Mouse (Mus musculus) small intestine, adult 2 months (tissue): Measurements from ENCODE around the gene Maml3. TPM values are rescaled to one million over a fixed set of nuclear protein-coding genes. Genes with fewer than 3 reads are reported as not detected.

Source experiments
- H3K27ac ChIP-seq: fragments of 200-500 bp; 2 replicates; pipeline ENCODE4 v1.5.1; 2012; ENCODE audit warnings: low read depth, low read length, control low read depth, inconsistent platforms; ENCODE audit not compliant: insufficient read depth
- H3K27me3 ChIP-seq: fragments of 200-500 bp; 2 replicates; pipeline ENCODE4 v1.6.1; 2012; ENCODE audit warnings: mild to moderate bottlenecking, moderate library complexity, low read length, inconsistent platforms; ENCODE audit not compliant: control insufficient read depth, insufficient read depth
- H3K36me3 ChIP-seq: fragments of 200-500 bp; 2 replicates; pipeline ENCODE4 v1.6.1; 2012; ENCODE audit warnings: mild to moderate bottlenecking, low read length, control low read depth, inconsistent platforms; ENCODE audit not compliant: control insufficient read depth, insufficient read depth
- H3K4me1 ChIP-seq: fragments of 200-500 bp; 2 replicates; pipeline ENCODE4 v1.6.1; 2012; ENCODE audit warnings: low read length, inconsistent platforms, mixed read lengths; ENCODE audit not compliant: control insufficient read depth, insufficient read depth, insufficient read length
- H3K4me3 ChIP-seq: fragments of 200-500 bp; 2 replicates; pipeline ENCODE4 v1.5.1; 2012; ENCODE audit warnings: low read depth, mild to moderate bottlenecking, control low read depth, inconsistent platforms, low read length, moderate library complexity
- CTCF ChIP-seq: fragments of 200-500 bp; IDR thresholded peaks from 2 replicates; pipeline ENCODE4 v1.5.1; 2012; ENCODE audit warnings: low read depth, mild to moderate bottlenecking, control low read depth, inconsistent platforms, low read length, moderate library complexity, mixed read lengths; ENCODE audit not compliant: insufficient replicate concordance, insufficient read length; ENCODE audit errors: extremely low read depth
- POLR2A ChIP-seq: fragments of 200-500 bp; IDR thresholded peaks from 2 replicates; pipeline ENCODE4 v1.6.1; 2012; ENCODE audit warnings: low read depth, mild to moderate bottlenecking, control low read depth, inconsistent platforms, low read length, moderate library complexity
- WGBS: fragments of 180-500 bp; shearing (Covaris S2); methylation state at CpG from one replicate; pipeline ENCODE4 v1.1.7; 2018; 5-methylcytosine and 5-hydroxymethylcytosine counted together
- polyA plus RNA-seq: library from polyadenylated mRNA; depleted of rRNA; stranded (reverse); fragments of >200 nt; gene quantifications from 2 replicates; pipeline ENCODE4 v1.2.3, GENCODE M21; 2012

Maml3 gene
- polyA plus RNA-seq, 1 experiment: 3.2 TPM

DNA sequence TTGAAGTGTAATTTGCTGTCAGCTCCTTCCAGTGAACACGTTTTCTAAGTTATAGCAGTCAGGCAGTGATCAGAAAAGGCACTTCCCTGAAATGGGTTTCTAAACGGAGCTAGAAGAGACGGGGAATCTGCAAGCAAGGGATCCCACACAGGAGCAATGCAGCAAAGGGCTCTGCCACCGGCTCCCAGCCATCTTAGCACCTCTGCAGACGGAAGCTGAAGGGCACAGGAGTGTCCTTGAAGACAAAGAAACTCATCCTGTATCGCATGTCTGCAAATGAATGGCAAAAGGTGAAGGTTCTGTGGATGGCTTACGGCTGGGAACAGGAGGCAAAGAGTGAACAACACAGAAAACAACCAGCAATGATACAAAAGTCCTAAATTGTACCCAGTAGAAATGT, 319.1 kb downstream of the Maml3 start:
- Histone ChIP-seq H3K4me1 (no peaks in the 10 kb centered on the region; the same call in 1 of the 2 replicates), H3K4me3 (no peak overlapping the region), H3K27me3 (no peaks in the 10 kb centered on the region), H3K36me3 (no peaks in the 10 kb centered on the region), H3K27ac (no peak overlapping the region)
- no peak for TF ChIP-seq CTCF
- TF ChIP-seq POLR2A: no peak
- WGBS: 89% methylated on average over 7 of the region's 7 CpGs

GRCm38 (mm10) chr3:51782191-51782590, 322.7 kb downstream of the Maml3 start:
- H3K4me1 ChIP-seq: no peaks in the 10 kb centered on the region; the same call in 1 of the 2 replicates
- 82% methylated on average over 10 of the region's 10 CpGs for WGBS
- TF ChIP-seq CTCF: no peak
- no peak overlapping the region for H3K4me3 ChIP-seq
- no peak overlapping the region for H3K27ac ChIP-seq
- H3K27me3 ChIP-seq: no peaks in the 10 kb centered on the region
- H3K36me3 ChIP-seq: no peaks in the 10 kb centered on the region

GRCm38 (mm10) chr3:51778738-51779592, 325.9 kb downstream of the Maml3 start:
- no peak overlapping the region for H3K27ac ChIP-seq

GRCm38 (mm10) chr3:51778179-51778578, 326.7 kb downstream of the Maml3 start:
- Histone ChIP-seq H3K36me3 (no peaks in the 10 kb centered on the region), H3K4me1 (no peaks in the 10 kb centered on the region; the same call in 1 of the 2 replicates), H3K4me3 (no peak overlapping the region), H3K27ac (no peak overlapping the region), H3K27me3 (no peaks in the 10 kb centered on the region)
- 65% methylated on average over 3 of the region's 3 CpGs for WGBS
- TF ChIP-seq CTCF (no peak), POLR2A (no peak)

More at GRCm38 (mm10) chr3:51778738-51779592, 325.9 kb downstream of the Maml3 start:
- no peak overlapping the region for H3K4me3 ChIP-seq
- H3K27me3 ChIP-seq: no peaks in the 10 kb centered on the region
- WGBS: 68% methylated on average over 16 of the region's 16 CpGs
- no peak for TF ChIP-seq CTCF
- TF ChIP-seq POLR2A: no peak
- H3K4me1 ChIP-seq: no peaks in the 10 kb centered on the region; the same call in 1 of the 2 replicates
- no peaks in the 10 kb centered on the region for H3K36me3 ChIP-seq

DNA sequence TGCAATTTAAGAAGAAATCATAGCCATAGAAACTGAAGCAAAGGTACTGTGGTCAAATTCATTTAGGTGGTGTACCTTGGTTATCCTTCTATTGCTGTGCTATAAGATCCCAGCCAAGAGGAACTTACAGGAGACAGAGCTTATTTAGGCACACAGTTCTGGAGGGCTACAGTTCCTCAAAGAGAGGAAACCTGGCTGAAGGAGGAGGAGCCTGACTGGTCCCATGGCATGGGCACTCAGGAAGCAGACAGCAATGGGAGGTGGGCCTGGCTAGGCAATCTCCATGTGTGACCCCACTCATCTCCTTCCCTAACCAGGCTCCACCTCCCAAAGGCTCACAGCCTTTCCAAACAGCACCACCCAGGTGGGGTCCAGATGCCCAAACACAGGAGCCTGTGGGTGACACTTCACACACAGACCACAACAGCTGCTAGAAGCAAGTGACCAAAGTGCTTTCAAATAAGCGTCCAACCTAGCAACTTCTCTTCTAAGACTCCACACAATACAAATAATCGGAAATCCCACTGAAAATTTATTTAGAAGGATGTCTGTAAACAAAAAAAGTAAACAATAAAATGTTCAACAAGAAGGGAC, 328.8 kb downstream of the Maml3 start:
- Histone ChIP-seq H3K4me1 (no peaks in the 10 kb centered on the region), H3K36me3 (0 out of 2 replicates have a peak, but pooled peaks cover 2% of the 10 kb centered on the region), H3K27ac (no peak overlapping the region), H3K27me3 (no peaks in the 10 kb centered on the region), H3K4me3 (no peak overlapping the region)
- 87% methylated on average over 2 of the region's 2 CpGs for WGBS
- no peak for TF ChIP-seq POLR2A
- TF ChIP-seq CTCF: no peak

DNA sequence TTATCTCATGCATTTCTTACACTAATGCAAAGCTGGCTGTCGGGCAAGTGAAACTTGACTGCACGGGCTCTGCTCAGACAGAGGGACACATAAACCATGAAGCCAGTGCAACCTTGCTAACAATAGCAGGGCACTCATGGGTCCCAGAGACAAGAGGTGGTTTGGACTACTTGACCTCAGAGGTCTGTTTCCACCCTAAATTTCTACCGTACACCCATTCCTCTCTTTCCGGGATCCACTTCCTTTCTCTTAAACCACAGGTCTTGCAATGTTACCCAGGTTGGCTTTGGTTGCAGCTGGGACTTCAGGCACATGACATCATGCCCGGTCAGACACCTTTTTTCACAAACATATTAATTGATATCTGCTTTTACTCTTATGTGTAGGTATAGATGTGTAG, 331.3 kb downstream of the Maml3 start:
- 81% methylated on average over 5 of the region's 5 CpGs for WGBS
- H3K27me3 ChIP-seq: no peaks in the 10 kb centered on the region
- H3K36me3 ChIP-seq: 0 out of 2 replicates have a peak, but pooled peaks cover 2% of the 10 kb centered on the region
- TF ChIP-seq POLR2A: no peak
- no peak overlapping the region for H3K27ac ChIP-seq
- H3K4me1 ChIP-seq: no peaks in the 10 kb centered on the region
- H3K4me3 ChIP-seq: no peak overlapping the region

- H3K36me3 ChIP-seq: 0 out of 2 replicates have a peak, but pooled peaks cover 2% of the 10 kb centered on the region
- no peaks in the 10 kb centered on the region for H3K27me3 ChIP-seq
- H3K4me1 ChIP-seq: no peaks in the 10 kb centered on the region
- no peak overlapping the region for H3K4me3 ChIP-seq
- TF ChIP-seq POLR2A (no peak), CTCF (no peak)
- H3K27ac ChIP-seq: no peak overlapping the region
- WGBS: 84% methylated on average over 9 of the region's 9 CpGs
Measured at GRCm38 (mm10) chr3:51771839-51772630, 332.8 kb downstream of the Maml3 start.
